Mouse (Mus musculus) heart, adult 2 months (tissue): Measurements from ENCODE around the gene Rbm26. TPM values are rescaled to one million over a fixed set of nuclear protein-coding genes. Genes with fewer than 3 reads are reported as not detected.

Experiments used
- DNase-seq, 2 experiments: peaks; one replicate each; pipeline ENCODE4 v3.0.0; 2021
- H3K27ac ChIP-seq: fragments of 200-600 bp; 2 replicates; pipeline ENCODE4 v1.8.1; 2022
- H3K27me3 ChIP-seq: fragments of 200-500 bp; 2 replicates; pipeline ENCODE4 v1.6.1; 2012; ENCODE audit warnings: mild to moderate bottlenecking, low read length, inconsistent platforms, mixed read lengths; ENCODE audit not compliant: control insufficient read depth, insufficient read depth
- H3K36me3 ChIP-seq: fragments of 200-500 bp; 2 replicates; pipeline ENCODE4 v1.6.1; 2012; ENCODE audit warnings: low read length, inconsistent platforms; ENCODE audit not compliant: control insufficient read depth, insufficient read depth
- H3K4me1 ChIP-seq: fragments of 200-500 bp; 2 replicates; pipeline ENCODE4 v1.6.1; 2011; ENCODE audit warnings: low read length; ENCODE audit not compliant: control insufficient read depth, insufficient read depth
- H3K4me3 ChIP-seq: fragments of 200-600 bp; 2 replicates; pipeline ENCODE4 v1.8.1; 2022
- H3K79me2 ChIP-seq: fragments of 200-500 bp; replicated peaks from 2 replicates; pipeline ENCODE4 v1.6.1; 2012; ENCODE audit warnings: mild to moderate bottlenecking, inconsistent platforms, low read length, moderate library complexity, mixed read lengths; ENCODE audit not compliant: control insufficient read depth, insufficient read depth
- H3K9ac ChIP-seq: fragments of 200-500 bp; 2 replicates; pipeline ENCODE4 v1.6.1; 2012; ENCODE audit warnings: low read depth, mild to moderate bottlenecking, control low read depth, inconsistent platforms, low read length, mixed read lengths
- CTCF ChIP-seq: fragments of 200-600 bp; IDR thresholded peaks from 2 replicates; pipeline ENCODE4 v1.8.1; 2022; ENCODE audit warnings: antibody characterized with exemption, mild to moderate bottlenecking, moderate library complexity
- EP300 ChIP-seq: fragments of 200-500 bp; IDR thresholded peaks from 2 replicates; pipeline ENCODE4 v1.6.1; 2011; ENCODE audit warnings: low read depth, low read length, control low read depth; ENCODE audit not compliant: insufficient read depth
- POLR2A ChIP-seq: fragments of 200-500 bp; IDR thresholded peaks from 2 replicates; pipeline ENCODE4 v1.6.1; 2011; ENCODE audit warnings: mild to moderate bottlenecking, low read depth, low read length, control low read depth; ENCODE audit not compliant: insufficient read depth
- WGBS: fragments of 180-500 bp; shearing (Covaris S2); methylation state at CpG from one replicate; pipeline ENCODE4 v1.1.7; 2018; 5-methylcytosine and 5-hydroxymethylcytosine counted together
- intact Hi-C: fragments of 180-260 bp; cut with DNase I; formaldehyde crosslinking; loops from one replicate; pipeline ENCODE4 v1.15.1; 2025
- polyA plus RNA-seq: library from polyadenylated mRNA; depleted of rRNA; stranded (reverse); fragments of >200 nt; gene quantifications from 2 replicates; pipeline ENCODE4 v1.2.3, GENCODE M21; 2012
- total RNA-seq, 2 experiments: library from RNA; stranded (reverse); gene quantifications; 2 replicates each; pipeline ENCODE4 v1.2.3; 2021

Rbm26 gene
- total and polyA plus RNA-seq, 3 experiments = 6.9 to 19.0 (median 18.6) TPM

- intact Hi-C loops = loop anchor here (2.0 kb wide), 1 partner anchor 110 kb away; no protein-coding TSS in a partner anchor
- H3K4me1 ChIP-seq = no peaks in the 10 kb centered on the region
- no peaks in the 10 kb centered on the region for H3K27me3 ChIP-seq
- no peaks in the 10 kb centered on the region for H3K36me3 ChIP-seq
- no peaks in the 10 kb centered on the region for H3K79me2 ChIP-seq
- TF ChIP-seq EP300 (no peak), CTCF (peak; percentile 61)
- no peak overlapping the region for H3K4me3 ChIP-seq
- DNase-seq = no peak
- H3K9ac ChIP-seq = no peak overlapping the region
- 37% methylated on average over 3 of the region's 3 CpGs for WGBS
- no peak overlapping the region for H3K27ac ChIP-seq
Measured at GRCm38 (mm10) chr14:105184866-105185265, 7.7 kb upstream of the Rbm26 start.

GRCm38 (mm10) chr14:105182786-105183185 is 5.7 kb upstream of the Rbm26 start:
- intact Hi-C loops = no loop called here
- Histone ChIP-seq H3K36me3 (no peaks in the 10 kb centered on the region), H3K27me3 (no peaks in the 10 kb centered on the region), H3K4me1 (no peaks in the 10 kb centered on the region), H3K9ac (no peak overlapping the region), H3K4me3 (no peak overlapping the region), H3K79me2 (no peaks in the 10 kb centered on the region), H3K27ac (no peak overlapping the region)
- DNase-seq = no peak
- 61% methylated on average over 3 of the region's 3 CpGs for WGBS
- TF ChIP-seq CTCF = no peak
- no peak for TF ChIP-seq EP300
- TF ChIP-seq POLR2A = no peak

GRCm38 (mm10) chr14:105179733-105180132 is 2.6 kb upstream of the Rbm26 start:
- Histone ChIP-seq H3K36me3 (peaks cover 7% of the 10 kb centered on the region), H3K4me1 (peaks cover 4% of the 10 kb centered on the region), H3K9ac (no peak overlapping the region), H3K79me2 (peaks cover 6% of the 10 kb centered on the region), H3K4me3 (no peak overlapping the region), H3K27ac (no peak overlapping the region), H3K27me3 (no peaks in the 10 kb centered on the region)
- no peak for DNase-seq
- 79% methylated on average over 3 of the region's 3 CpGs for WGBS
- intact Hi-C loops = loop anchor here (5.0 kb wide), 1 partner anchor 553 kb away; no protein-coding TSS in a partner anchor
- no peak for TF ChIP-seq CTCF
- no peak for TF ChIP-seq POLR2A
- no peak for TF ChIP-seq EP300

- Histone ChIP-seq H3K27me3 (no peaks in the 10 kb centered on the region), H3K4me3 (no peak overlapping the region), H3K4me1 (peaks cover 6% of the 10 kb centered on the region), H3K27ac (no peak overlapping the region), H3K36me3 (peaks cover 7% of the 10 kb centered on the region), H3K9ac (no peak overlapping the region), H3K79me2 (peaks cover 6% of the 10 kb centered on the region)
- 64% methylated on average over 7 of the region's 7 CpGs for WGBS
- no peak for DNase-seq
- intact Hi-C loops = loop anchor here (5.0 kb wide), 1 partner anchor 553 kb away; no protein-coding TSS in a partner anchor
- TF ChIP-seq EP300 = no peak
- TF ChIP-seq CTCF = no peak
- TF ChIP-seq POLR2A = no peak
Measured at GRCm38 (mm10) chr14:105178996-105179395, 1.9 kb upstream of the Rbm26 start.

- Histone ChIP-seq H3K27ac (peak overlapping the region; percentile 89), H3K27me3 (no peaks in the 10 kb centered on the region), H3K36me3 (peaks cover 16% of the 10 kb centered on the region), H3K9ac (peak overlapping the region; percentile 80), H3K79me2 (peaks cover 9% of the 10 kb centered on the region), H3K4me3 (peak overlapping the region; percentile 86), H3K4me1 (peaks cover 10% of the 10 kb centered on the region)
- intact Hi-C loops = loop anchor here (2.0 to 5.0 kb wide), 2 partner anchors 82 to 556 kb away; partner anchors contain the start of gene Ndfip2
- WGBS = under 1% methylated on average over 74 of the region's 74 CpGs
- TF ChIP-seq EP300 = no peak
- no peak for TF ChIP-seq CTCF
- TF ChIP-seq POLR2A = no peak
- no peak for DNase-seq
Measured at GRCm38 (mm10) chr14:105176381-105177168, 552 bp downstream of the Rbm26 start.

- DNase-seq = no peak
- no peaks in the 10 kb centered on the region; the same call in 1 of the 2 replicates for H3K4me1 ChIP-seq
- H3K27me3 ChIP-seq = no peaks in the 10 kb centered on the region
- H3K4me3 ChIP-seq = no peak overlapping the region
- H3K36me3 ChIP-seq = peaks cover 2% of the 10 kb centered on the region; the same call in 1 of the 2 replicates
- 79% methylated on average over 1 of the region's 1 CpGs for WGBS
- H3K27ac ChIP-seq = no peak overlapping the region
- intact Hi-C loops = no loop called here
- H3K9ac ChIP-seq = no peak overlapping the region
- TF ChIP-seq POLR2A = no peak
- no peak for TF ChIP-seq EP300
- TF ChIP-seq CTCF = no peak
- H3K79me2 ChIP-seq = peaks cover 2% of the 10 kb centered on the region; the same call in 1 of the 2 replicates
Measured at GRCm38 (mm10) chr14:105167181-105167580, 9.9 kb downstream of the Rbm26 start.
